19 mouse cellular contexts compared by ENCODE assay signal in the genomic region with DNA sequence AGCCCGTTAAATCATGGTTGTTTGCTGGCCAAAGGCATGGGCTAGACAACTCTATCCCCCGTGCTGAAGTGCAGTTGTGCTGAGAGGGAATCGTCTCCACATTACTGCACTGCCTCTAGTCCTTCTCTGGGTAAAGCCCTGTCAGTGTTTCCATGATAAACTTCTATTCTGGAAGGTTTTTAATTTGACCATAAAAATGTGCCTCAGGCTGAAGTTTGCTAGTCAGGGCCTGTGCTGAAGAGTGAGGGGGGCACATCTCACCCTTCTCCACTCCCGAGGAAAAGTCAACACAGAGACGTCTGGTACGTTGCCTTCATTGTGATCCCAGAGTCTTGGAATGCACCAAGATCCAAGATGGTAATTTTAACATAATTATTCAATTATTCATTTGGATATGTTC.
DNase-seq lines count a peak whose midpoint lies in the region; ATAC-seq and TF ChIP-seq lines count a peak whose summit lies in the region.
"Had no signal": no experiment of that assay in that cellular context is flagged by ENCODE, and none has a peak within 500 bp of the region (broad histone marks: within the 10 kb centered on the region; RNA-seq: fewer than 3 reads in every experiment).

No protein-coding gene starts in this region.

- no peaks in the 10 kb centered on the region for H3K9me3 ChIP-seq in midbrain, embryonic 10.5 days (replicated peaks)
- no peaks in the 10 kb centered on the region for H3K9me3 ChIP-seq in midbrain, postnatal 0 days (ENCODE audit: low read length)
- H3K9me3 ChIP-seq in embryonic facial prominence, embryonic 11.5 days (replicated peaks; ENCODE audit: control insufficient read depth, low read length), result no peaks in the 10 kb centered on the region
- no peaks in the 10 kb centered on the region for H3K9me3 ChIP-seq in limb, embryonic 10.5 days (replicated peaks)
- H3K9me3 ChIP-seq: heart, embryonic 10.5 days; liver, embryonic 13.5 days; lung, embryonic 15.5 days; neural tube, embryonic 12.5 days had no signal

- H3K9ac ChIP-seq in midbrain, postnatal 0 days (replicated peaks; ENCODE audit: low read length, poor library complexity, severe bottlenecking), result no peak overlapping the region
- H3K9ac ChIP-seq in embryonic facial prominence, embryonic 11.5 days (replicated peaks; ENCODE audit: low read length), result no peak overlapping the region
- H3K9ac ChIP-seq: liver, embryonic 13.5 days; lung, embryonic 15.5 days; neural tube, embryonic 12.5 days had no signal

- H3K4me1 ChIP-seq in midbrain, embryonic 10.5 days, result peaks cover 19% of the 10 kb centered on the region
- 0 out of 2 replicates have a peak, but pooled peaks cover 4% of the 10 kb centered on the region for H3K4me1 ChIP-seq in midbrain, postnatal 0 days (ENCODE audit: insufficient read depth, low read length)
- H3K4me1 ChIP-seq in embryonic facial prominence, embryonic 11.5 days (ENCODE audit: control insufficient read depth, insufficient read depth, low read length), result peaks cover 15% of the 10 kb centered on the region
- H3K4me1 ChIP-seq in limb, embryonic 10.5 days, result peaks cover 86% of the 10 kb centered on the region
- H3K4me1 ChIP-seq: heart, embryonic 10.5 days; liver, embryonic 13.5 days had no signal

- DNase-seq in midbrain, embryonic 10.5 days (ENCODE audit: low spot score), result peak; percentile 10
- no peak for DNase-seq in midbrain, postnatal 0 days (ENCODE audit: low spot score)
- DNase-seq in embryonic facial prominence, embryonic 11.5 days (ENCODE audit: low spot score), result peak; percentile 52
- DNase-seq in limb, embryonic 10.5 days (ENCODE audit: low spot score), result peak; percentile 34
- no peak for DNase-seq in spleen, postnatal 4 days (ENCODE audit: low spot score in 2 of 2)
- DNase-seq in urinary bladder, postnatal 10 days (ENCODE audit: low spot score), result no peak
- no peak for DNase-seq in heart, adult 8-10 months (ENCODE audit: low spot score)
- DNase-seq: cerebellum, adult 2 months; gastrocnemius, postnatal 36 days; kidney, adult 2 months; kidney, postnatal 10 days; liver, embryonic 13.5 days; lung, postnatal 4 days; spleen, adult 18-20 months; thymus, postnatal 36 days had no signal

- ATAC-seq in midbrain, postnatal 0 days (ENCODE audit: low FRiP score), result no peak
- 0 out of 2 replicates have a peak, but pooled peaks have one; percentile 53 for ATAC-seq in embryonic facial prominence, embryonic 11.5 days (replicated peaks; ENCODE audit: insufficient number of reproducible peaks, low FRiP score, low TSS enrichment, low read depth)
- ATAC-seq: forebrain, embryonic 16.5 days had no signal

- H3K4me2 ChIP-seq in midbrain, postnatal 0 days (ENCODE audit: low read depth, low read length, poor library complexity, severe bottlenecking), result no peak overlapping the region
- no peak overlapping the region for H3K4me2 ChIP-seq in embryonic facial prominence, embryonic 11.5 days (ENCODE audit: low read depth, low read length)
- H3K4me2 ChIP-seq: liver, embryonic 13.5 days; lung, embryonic 15.5 days; neural tube, embryonic 12.5 days had no signal

- WGBS in midbrain, embryonic 10.5 days, result 76% methylated on average over 6 of the region's 6 CpGs
- 66% methylated on average over 6 of the region's 6 CpGs for WGBS in midbrain, postnatal 0 days
- WGBS in embryonic facial prominence, embryonic 11.5 days, result 34% methylated on average over 6 of the region's 6 CpGs
- 35% methylated on average over 6 of the region's 6 CpGs for WGBS in limb, embryonic 10.5 days

- no peak overlapping the region for H3K27ac ChIP-seq in midbrain, embryonic 10.5 days (replicated peaks)
- H3K27ac ChIP-seq in midbrain, postnatal 0 days (ENCODE audit: low read depth, low read length), result no peak overlapping the region
- no peak overlapping the region for H3K27ac ChIP-seq in embryonic facial prominence, embryonic 11.5 days (replicated peaks; ENCODE audit: low read depth, low read length)
- peak overlapping the region; percentile 67 for H3K27ac ChIP-seq in limb, embryonic 10.5 days
- H3K27ac ChIP-seq: heart, embryonic 10.5 days; liver, embryonic 13.5 days; lung, embryonic 15.5 days; neural tube, embryonic 12.5 days had no signal

- no peak overlapping the region for H3K4me3 ChIP-seq in midbrain, embryonic 10.5 days
- H3K4me3 ChIP-seq in midbrain, postnatal 0 days (ENCODE audit: low read depth, low read length), result no peak overlapping the region
- H3K4me3 ChIP-seq in embryonic facial prominence, embryonic 11.5 days (ENCODE audit: low read depth, low read length), result no peak overlapping the region
- H3K4me3 ChIP-seq in limb, embryonic 10.5 days, result no peak overlapping the region
- H3K4me3 ChIP-seq: heart, embryonic 10.5 days; liver, embryonic 13.5 days; lung, embryonic 15.5 days; neural tube, embryonic 12.5 days had no signal

- H3K27me3 ChIP-seq in midbrain, embryonic 10.5 days (ENCODE audit: low read depth, poor library complexity, severe bottlenecking), result 0 out of 2 replicates have a peak, but pooled peaks cover 6% of the 10 kb centered on the region
- no peaks in the 10 kb centered on the region for H3K27me3 ChIP-seq in midbrain, postnatal 0 days (ENCODE audit: insufficient read depth, low read length)
- no peaks in the 10 kb centered on the region for H3K27me3 ChIP-seq in embryonic facial prominence, embryonic 11.5 days (ENCODE audit: control insufficient read depth, insufficient read depth, low read length)
- H3K27me3 ChIP-seq in limb, embryonic 10.5 days (ENCODE audit: low read depth, poor library complexity, severe bottlenecking), result no peaks in the 10 kb centered on the region
- H3K27me3 ChIP-seq: liver, embryonic 13.5 days; lung, embryonic 15.5 days; neural tube, embryonic 12.5 days had no signal

- no peak for TF ChIP-seq CTCF in midbrain, postnatal 0 days (IDR thresholded peaks at IDR 0.05)

- H3K36me3 ChIP-seq in midbrain, embryonic 10.5 days, result no peaks in the 10 kb centered on the region
- H3K36me3 ChIP-seq in midbrain, postnatal 0 days (ENCODE audit: insufficient read depth, low read length), result peaks cover 5% of the 10 kb centered on the region; the same call in 1 of the 2 replicates
- no peaks in the 10 kb centered on the region for H3K36me3 ChIP-seq in embryonic facial prominence, embryonic 11.5 days (replicated peaks; ENCODE audit: control insufficient read depth, insufficient read depth, low read depth, low read length)
- no peaks in the 10 kb centered on the region for H3K36me3 ChIP-seq in limb, embryonic 10.5 days
- H3K36me3 ChIP-seq: heart, embryonic 10.5 days; liver, embryonic 13.5 days; lung, embryonic 15.5 days; neural tube, embryonic 12.5 days had no signal

Comparison
In these comparisons a context has a peak if more than half of its experiments do, and no peak if none do; other contexts are left out.
1. DNase-seq: peak in midbrain, embryonic 10.5 days (single experiment), embryonic facial prominence, embryonic 11.5 days (single experiment) and limb, embryonic 10.5 days (single experiment); none in midbrain, postnatal 0 days (single experiment), spleen, postnatal 4 days (0 of 2), urinary bladder, postnatal 10 days (single experiment) and heart, adult 8-10 months (single experiment).